Mouse (Mus musculus): ENCODE data around the gene Hoxd12.

GRCm38 (mm10) chr2:74694066-74694465, 19.3 kb downstream of the Hoxd12 start:
- TF ChIP-seq GATA1 (IDR thresholded peaks at IDR 0.05; ENCODE audit: low read length) (no peak), TAL1 (IDR thresholded peaks at IDR 0.05; ENCODE audit: low read length) (no peak)

Data from erythroblast, embryonic 14.5 days (primary cell).